Mouse (Mus musculus) MEL (cell line): ENCODE data around the gene Ano6. TPM values are rescaled to one million over a fixed set of nuclear protein-coding genes. Genes with fewer than 3 reads are reported as not detected.

Experiments
- DNase-seq: peaks from one replicate; pipeline ENCODE4 v3.0.0; 2011; ENCODE audit warnings: low read depth, low spot score
- H3K27ac ChIP-seq: 2 replicates; pipeline ENCODE4 v1.5.1; 2012; ENCODE audit warnings: low read depth, mild to moderate bottlenecking, control low read depth, low read length, moderate library complexity; ENCODE audit not compliant: control insufficient read depth
- H3K27me3 ChIP-seq, 2 experiments: fragments of 150-350 bp in 1 of 2; sonication (generic) in 1 of 2; 2 replicates each; pipeline ENCODE4 v1.6.1; 2012; ENCODE audit warnings: low read length in 2 of 2, mild to moderate bottlenecking in 2 of 2, improper control_type of control experiment in 1 of 2, moderate library complexity in 1 of 2; ENCODE audit not compliant: insufficient read depth in 2 of 2, control insufficient read depth in 1 of 2
- H3K36me3 ChIP-seq, 2 experiments: 2 replicates each; pipeline ENCODE4 v1.6.1; 2012 to 2014; ENCODE audit warnings: low read length in 2 of 2, improper control_type of control experiment in 1 of 2, inconsistent platforms in 1 of 2, mild to moderate bottlenecking in 1 of 2; ENCODE audit not compliant: insufficient read depth in 2 of 2, control insufficient read depth in 1 of 2
- H3K4me1 ChIP-seq, 2 experiments: fragments of 150-350 bp in 1 of 2; sonication (generic) in 1 of 2; 2 replicates each; pipeline ENCODE4 v1.6.1; 2012; ENCODE audit warnings: low read length in 2 of 2, improper control_type of control experiment in 1 of 2, mild to moderate bottlenecking in 1 of 2; ENCODE audit not compliant: insufficient read depth in 2 of 2, control insufficient read depth in 1 of 2
- H3K4me3 ChIP-seq, 2 experiments: fragments of 150-350 bp in 1 of 2; sonication (generic) in 1 of 2; 2 replicates each; pipeline ENCODE4 v1.5.1; 2012; ENCODE audit warnings: low read depth in 2 of 2, low read length in 2 of 2, mild to moderate bottlenecking in 2 of 2, moderate library complexity in 2 of 2, control low read depth in 1 of 2, improper control_type of control experiment in 1 of 2; ENCODE audit not compliant: control insufficient read depth in 1 of 2, insufficient read depth in 1 of 2
- H3K79me2 ChIP-seq: 2 replicates; pipeline ENCODE4 v1.6.1; 2012; ENCODE audit warnings: mild to moderate bottlenecking, low read length, moderate library complexity; ENCODE audit not compliant: control insufficient read depth, poor library complexity, insufficient read depth
- H3K9ac ChIP-seq: 2 replicates; pipeline ENCODE4 v1.6.1; 2012; ENCODE audit warnings: low read depth, mild to moderate bottlenecking, control low read depth, low read length, moderate library complexity; ENCODE audit not compliant: control insufficient read depth, poor library complexity, severe bottlenecking
- H3K9me3 ChIP-seq: fragments of 150-350 bp; sonication (generic); replicated peaks from 2 replicates; pipeline ENCODE4 v1.6.1; 2012; ENCODE audit warnings: mild to moderate bottlenecking, low read length, improper control_type of control experiment, moderate library complexity; ENCODE audit not compliant: insufficient read depth
- BHLHE40 ChIP-seq: IDR thresholded peaks from 2 replicates; pipeline ENCODE4 v1.6.1; 2012; ENCODE audit warnings: low read depth, mild to moderate bottlenecking, inconsistent platforms, low read length, improper control_type of control experiment, borderline replicate concordance
- CHD1 ChIP-seq: IDR thresholded peaks from 2 replicates; pipeline ENCODE4 v1.6.1; 2012; ENCODE audit warnings: low read depth, mild to moderate bottlenecking, inconsistent platforms, low read length, improper control_type of control experiment
- CHD2 ChIP-seq: IDR thresholded peaks from 2 replicates; pipeline ENCODE4 v1.6.1; 2011; ENCODE audit warnings: low read length, improper control_type of control experiment
- E2F4 ChIP-seq: IDR thresholded peaks from 2 replicates; pipeline ENCODE4 v1.6.1; 2011; ENCODE audit warnings: low read depth, low read length, improper control_type of control experiment, borderline replicate concordance
- EP300 ChIP-seq, 2 experiments: IDR thresholded peaks; 2 replicates each; pipeline ENCODE4 v1.6.1; 2011; ENCODE audit warnings: improper control_type of control experiment in 2 of 2, low read length in 2 of 2, low read depth in 1 of 2, mild to moderate bottlenecking in 1 of 2
- ETS1 ChIP-seq: IDR thresholded peaks from 2 replicates; pipeline ENCODE4 v1.6.1; 2012; ENCODE audit warnings: low read depth, mild to moderate bottlenecking, inconsistent platforms, low read length, improper control_type of control experiment, moderate library complexity
- GABPA ChIP-seq: IDR thresholded peaks from 2 replicates; pipeline ENCODE4 v1.6.1; 2012; ENCODE audit warnings: low read depth, mild to moderate bottlenecking, inconsistent platforms, low read length, improper control_type of control experiment, moderate library complexity
- GATA1 ChIP-seq: IDR thresholded peaks from 2 replicates; pipeline ENCODE4 v1.6.1; 2011; ENCODE audit warnings: low read depth, low read length, improper control_type of control experiment
- KAT2A ChIP-seq: conservative IDR thresholded peaks from 2 replicates; pipeline ENCODE4 v1.6.1; 2012; ENCODE audit warnings: low read depth, low read length, improper control_type of control experiment, inconsistent platforms
- MAFK ChIP-seq: IDR thresholded peaks from 2 replicates; pipeline ENCODE4 v1.6.1; 2011; ENCODE audit warnings: low read depth, mild to moderate bottlenecking, low read length, improper control_type of control experiment, borderline replicate concordance
- MAX ChIP-seq: IDR thresholded peaks from 2 replicates; pipeline ENCODE4 v1.6.1; 2011; ENCODE audit warnings: low read length, improper control_type of control experiment
- MEF2A ChIP-seq: IDR thresholded peaks from 2 replicates; pipeline ENCODE4 v1.6.1; 2014; ENCODE audit warnings: low read depth, mild to moderate bottlenecking, inconsistent platforms, low read length, improper control_type of control experiment; ENCODE audit not compliant: poor library complexity, insufficient replicate concordance, severe bottlenecking; ENCODE audit errors: extremely low read depth
- MXI1 ChIP-seq: IDR thresholded peaks from 2 replicates; pipeline ENCODE4 v1.6.1; 2011; ENCODE audit warnings: mild to moderate bottlenecking, low read depth, low read length, improper control_type of control experiment
- MYC ChIP-seq: IDR thresholded peaks from 2 replicates; pipeline ENCODE4 v1.6.1; 2011; ENCODE audit warnings: low read depth, mild to moderate bottlenecking, low read length, improper control_type of control experiment, moderate library complexity
- NELFE ChIP-seq: IDR thresholded peaks from 2 replicates; pipeline ENCODE4 v1.6.1; 2011; ENCODE audit warnings: low read depth, low read length, improper control_type of control experiment
- NRF1 ChIP-seq: IDR thresholded peaks from 2 replicates; pipeline ENCODE4 v1.6.1; 2014; ENCODE audit warnings: low read depth, mild to moderate bottlenecking, inconsistent platforms, low read length, improper control_type of control experiment, moderate library complexity; ENCODE audit not compliant: poor library complexity, insufficient read depth, severe bottlenecking
- POLR2A ChIP-seq, 2 experiments: IDR thresholded peaks; 2 replicates each; pipeline ENCODE4 v1.6.1; 2011 to 2012; ENCODE audit warnings: low read length in 2 of 2, mild to moderate bottlenecking in 2 of 2, control low read depth in 1 of 2, improper control_type of control experiment in 1 of 2, low read depth in 1 of 2, moderate library complexity in 1 of 2; ENCODE audit not compliant: control insufficient read depth in 1 of 2, insufficient read depth in 1 of 2, poor library complexity in 1 of 2
- POLR2AphosphoS2 ChIP-seq: IDR thresholded peaks from 2 replicates; pipeline ENCODE4 v1.6.1; 2011; ENCODE audit warnings: low read length, improper control_type of control experiment
- SIN3A ChIP-seq: IDR thresholded peaks from 2 replicates; pipeline ENCODE4 v1.6.1; 2012; ENCODE audit warnings: low read length, improper control_type of control experiment, inconsistent platforms
- SMC3 ChIP-seq: IDR thresholded peaks from 2 replicates; pipeline ENCODE4 v1.6.1; 2011; ENCODE audit warnings: low read depth, low read length, improper control_type of control experiment
- TAL1 ChIP-seq: IDR thresholded peaks from 2 replicates; pipeline ENCODE4 v1.6.1; 2012; ENCODE audit warnings: mild to moderate bottlenecking, inconsistent platforms, low read length, moderate library complexity, mixed read lengths
- TCF12 ChIP-seq: IDR thresholded peaks from 2 replicates; pipeline ENCODE4 v1.6.1; 2014; ENCODE audit warnings: low read depth, mild to moderate bottlenecking, inconsistent platforms, low read length, improper control_type of control experiment, moderate library complexity
- USF2 ChIP-seq, 2 experiments: IDR thresholded peaks; 2 replicates each; pipeline ENCODE4 v1.6.1; 2011 to 2012; ENCODE audit warnings: improper control_type of control experiment in 2 of 2, low read length in 2 of 2, borderline replicate concordance in 1 of 2, inconsistent platforms in 1 of 2, low read depth in 1 of 2, mild to moderate bottlenecking in 1 of 2; ENCODE audit not compliant: insufficient read depth in 1 of 2
- ZNF384 ChIP-seq: IDR thresholded peaks from 2 replicates; pipeline ENCODE4 v1.6.1; 2012; ENCODE audit warnings: low read depth, mild to moderate bottlenecking, inconsistent platforms, low read length, improper control_type of control experiment
- polyA plus RNA-seq, 2 experiments: library from polyadenylated mRNA; stranded (reverse) in 1 of 2; unstranded in 1 of 2; fragments of >175 nt in 1 of 2; fragments of >200 nt in 1 of 2; gene quantifications; 2 replicates each; pipeline versions ENCODE4 v1.2.1 to v1.2.4; 2012; ENCODE audit warnings: low replicate concordance in 2 of 2, low read depth in 1 of 2; ENCODE audit not compliant: insufficient read length in 2 of 2, insufficient read depth in 1 of 2, missing spikeins in 1 of 2
- total RNA-seq: library from RNA; depleted of rRNA; stranded (reverse); fragments of 300-350 nt; gene quantifications from 2 replicates; pipeline ENCODE4 v1.2.3, GENCODE M21; 2012

Ano6 gene
- total and polyA plus RNA-seq, 3 experiments: 54.8 to 66.6 (median 61.4) TPM

DNA sequence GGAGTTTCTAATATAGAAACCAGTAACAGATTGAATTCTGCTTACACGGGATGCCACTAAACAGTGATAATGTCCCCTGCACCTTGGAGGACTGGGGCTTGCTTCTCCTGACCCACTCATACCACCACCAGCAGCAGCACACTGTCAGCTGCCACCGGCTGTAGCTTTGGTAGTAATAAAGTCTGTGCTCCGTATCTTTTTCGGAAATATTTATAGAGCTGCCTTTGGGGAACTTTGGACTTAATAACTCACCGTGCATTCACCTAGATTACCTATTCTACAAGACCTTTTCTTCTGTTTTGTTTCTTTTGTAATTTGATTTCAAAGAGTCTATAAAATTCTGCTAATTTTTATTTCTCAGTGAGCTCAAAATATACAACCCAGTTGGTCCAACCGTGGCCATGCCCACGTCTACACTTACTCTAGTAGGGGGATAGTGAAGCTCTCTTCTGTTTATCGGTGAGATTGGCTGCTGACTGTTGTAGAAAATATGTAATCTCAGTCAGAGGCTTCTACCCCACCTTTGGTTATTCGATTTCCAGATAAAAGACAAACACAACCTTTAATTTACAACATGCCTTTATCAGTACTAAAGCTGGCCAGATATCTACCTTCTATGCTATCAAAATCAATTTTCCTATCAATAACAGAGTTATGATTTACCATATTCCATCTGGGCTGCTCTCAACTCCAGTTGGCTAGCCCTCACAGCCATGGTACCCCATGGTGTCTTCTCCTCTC lies 15.8 kb upstream of the Ano6 start:
- peak overlapping the region; percentile 66; the same call in 1 of the 2 replicates for H3K9ac ChIP-seq
- peaks cover 6 to 27% of the 10 kb centered on the region in 2 experiments for H3K4me1 ChIP-seq
- peaks cover 1% of the 10 kb centered on the region; the same call in 1 of the 2 replicates for H3K79me2 ChIP-seq
- no peaks in the 10 kb centered on the region for H3K9me3 ChIP-seq
- peaks cover 0 to 26% of the 10 kb centered on the region in 2 experiments; a peak in 2 of 4 replicates for H3K36me3 ChIP-seq
- peak overlapping the region; percentile 54 to 62 for H3K4me3 ChIP-seq
- TF ChIP-seq ETS1 (no peak), CHD1 (no peak), ZNF384 (0 out of 2 replicates have a peak, but pooled peaks have one; percentile 1), GATA1 (no peak), MEF2A (no peak), GABPA (no peak), TAL1 (no peak), BHLHE40 (no peak), USF2 (IDR thresholded peaks at IDR 0.05; ENCODE audit: borderline replicate concordance in 1 of 2, insufficient read depth in 1 of 2, low read depth in 1 of 2, low read length in 2 of 2) (0 out of 4 replicates have a peak, but pooled peaks of 1 of the 2 experiments have one; percentile 3), NRF1 (no peak)
- no peak overlapping the region for H3K27ac ChIP-seq
- no peaks in the 10 kb centered on the region for H3K27me3 ChIP-seq
- no peak for DNase-seq

GRCm38 (mm10) chr15:95777743-95778142 lies 12.9 kb upstream of the Ano6 start:
- Histone ChIP-seq H3K9ac (no peak overlapping the region), H3K4me1 (peaks cover 2 to 18% of the 10 kb centered on the region in 2 experiments; a peak in 3 of 4 replicates), H3K27me3 (no peaks in the 10 kb centered on the region), H3K4me3 (no peak overlapping the region), H3K27ac (no peak overlapping the region), H3K9me3 (no peaks in the 10 kb centered on the region), H3K36me3 (peaks cover 0 to 17% of the 10 kb centered on the region in 2 experiments; a peak in 2 of 4 replicates), H3K79me2 (peaks cover 1% of the 10 kb centered on the region; the same call in 1 of the 2 replicates)
- TF ChIP-seq BHLHE40 (no peak), MAFK (no peak), MXI1 (no peak), MYC (no peak), KAT2A (no peak), NELFE (no peak), NRF1 (no peak), POLR2AphosphoS2 (no peak), MAX (no peak), POLR2A (IDR thresholded peaks at IDR 0.05; ENCODE audit: control insufficient read depth in 1 of 2, insufficient read depth in 1 of 2, low read depth in 1 of 2, low read length in 2 of 2, poor library complexity in 1 of 2) (no peak), E2F4 (no peak), CHD2 (no peak), EP300 (IDR thresholded peaks at IDR 0.05; ENCODE audit: low read depth in 1 of 2, low read length in 2 of 2) (no peak), SIN3A (no peak), TCF12 (no peak), SMC3 (no peak), ZNF384 (no peak), ETS1 (no peak)
- no peak for DNase-seq
